Mouse (Mus musculus): ENCODE results near the gene Mrps26. TPM values are rescaled to one million over a fixed set of nuclear protein-coding genes. Genes with fewer than 3 reads are reported as not detected.
"Not testable (repeated sequence)": the region's sequence is repeated elsewhere in the genome, so short reads cannot be mapped to it uniquely, and the experiment has no call there.

Mrps26 gene
- polyA plus RNA-seq, 1 experiment from 2014 or later: 103 TPM

DNA sequence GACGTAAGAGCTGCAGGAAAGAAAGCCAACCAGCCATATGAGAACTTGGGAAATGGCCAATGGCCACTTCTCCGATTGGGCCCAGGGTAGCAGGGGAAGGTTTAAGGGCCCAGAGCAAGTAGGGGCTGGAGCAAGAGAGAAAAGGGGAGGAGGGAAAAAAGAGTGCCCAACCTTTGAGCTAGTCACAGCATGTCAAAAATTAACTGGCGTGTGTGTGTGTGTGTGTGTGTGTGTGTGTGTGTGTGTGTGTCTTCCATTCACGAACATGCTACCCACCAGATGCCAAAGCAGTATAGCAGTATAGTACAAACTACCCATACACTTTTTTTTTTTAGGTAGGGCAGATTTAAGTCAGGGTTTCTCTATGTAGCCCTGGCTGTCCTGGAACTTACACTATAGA is 5.4 kb downstream of the Mrps26 start:
- DNase-seq (ENCODE audit: low spot score): no peak
- 62% methylated on average over 4 of the region's 4 CpGs for WGBS
- Histone ChIP-seq H3K4me1 (replicated peaks; ENCODE audit: insufficient read depth, low read length) (peaks cover 7% of the 10 kb centered on the region; the same call in 1 of the 2 replicates), H3K27ac (no peak overlapping the region), H3K4me3 (replicated peaks; ENCODE audit: low read depth, low read length) (no peak overlapping the region), H3K27me3 (ENCODE audit: insufficient read depth, low read length) (no peaks in the 10 kb centered on the region), H3K9me3 (replicated peaks; ENCODE audit: low read length) (no peaks in the 10 kb centered on the region), H3K36me3 (ENCODE audit: insufficient read depth, low read length) (peaks cover 10% of the 10 kb centered on the region; the same call in 1 of the 2 replicates), H3K4me2 (ENCODE audit: low read length) (no peak overlapping the region), H3K9ac (ENCODE audit: low read depth, low read length) (no peak overlapping the region)
- TF ChIP-seq CTCF (IDR thresholded peaks at IDR 0.05; ENCODE audit: low read depth): no peak
- no peak for ATAC-seq (replicated peaks; ENCODE audit: low FRiP score, low read depth)

DNA sequence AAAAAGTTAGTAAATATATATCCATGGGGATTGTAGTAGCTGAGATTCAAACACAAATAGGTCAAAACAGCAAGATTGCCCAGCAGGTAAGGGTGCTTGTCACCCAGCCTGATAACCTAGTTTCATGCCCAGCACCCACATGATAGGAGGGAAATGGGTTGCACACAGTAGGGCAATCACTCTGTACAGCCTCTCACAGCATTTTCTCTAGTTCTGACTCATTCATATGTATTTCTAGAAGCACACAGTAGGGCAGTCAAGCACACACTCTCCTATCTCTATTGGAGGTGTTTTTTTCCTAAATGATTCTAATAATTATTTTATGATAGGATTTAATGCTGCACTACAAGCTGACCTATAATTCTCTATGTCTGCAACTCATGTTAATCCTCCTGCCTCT is 6.4 kb downstream of the Mrps26 start:
- Histone ChIP-seq H3K4me3 (replicated peaks; ENCODE audit: low read depth, low read length) (no peak overlapping the region), H3K9ac (ENCODE audit: low read depth, low read length) (no peak overlapping the region), H3K27me3 (ENCODE audit: insufficient read depth, low read length) (no peaks in the 10 kb centered on the region), H3K4me2 (ENCODE audit: low read length) (no peak overlapping the region), H3K36me3 (ENCODE audit: insufficient read depth, low read length) (peaks cover 10% of the 10 kb centered on the region; the same call in 1 of the 2 replicates), H3K9me3 (replicated peaks; ENCODE audit: low read length) (no peaks in the 10 kb centered on the region), H3K4me1 (replicated peaks; ENCODE audit: insufficient read depth, low read length) (no peaks in the 10 kb centered on the region), H3K27ac (no peak overlapping the region)
- TF ChIP-seq CTCF (IDR thresholded peaks at IDR 0.05; ENCODE audit: low read depth): no peak
- DNase-seq (ENCODE audit: low spot score): no peak
- no peak for ATAC-seq (replicated peaks; ENCODE audit: low FRiP score, low read depth)

DNA sequence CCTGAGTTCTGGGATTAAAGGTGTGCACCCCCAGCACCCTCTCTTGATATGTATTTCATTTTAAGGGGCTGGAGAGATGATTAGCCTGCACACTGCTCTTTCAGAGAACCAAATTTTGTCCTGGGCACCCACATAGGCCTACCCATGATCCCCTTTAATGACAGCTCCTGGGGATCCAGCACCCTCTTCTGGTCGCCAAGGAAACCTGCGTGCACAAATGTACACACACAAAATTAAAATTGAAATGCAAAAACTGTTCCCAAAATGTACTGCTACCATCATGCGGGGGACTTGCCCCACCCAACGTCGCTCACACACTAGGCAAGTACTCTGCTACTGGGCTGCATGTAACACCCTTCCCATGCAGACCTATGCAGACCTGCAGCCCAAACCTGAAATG is 11.4 kb downstream of the Mrps26 start:
- H3K4me3 ChIP-seq (replicated peaks; ENCODE audit: low read depth, low read length): no peak overlapping the region
- 0 out of 2 replicates have a peak, but pooled peaks cover 6% of the 10 kb centered on the region for H3K4me1 ChIP-seq (replicated peaks; ENCODE audit: insufficient read depth, low read length)
- DNase-seq (ENCODE audit: low spot score): no peak
- ATAC-seq (replicated peaks; ENCODE audit: low FRiP score, low read depth): no peak
- peaks cover 39% of the 10 kb centered on the region for H3K27me3 ChIP-seq (ENCODE audit: insufficient read depth, low read length)
- no peaks in the 10 kb centered on the region for H3K9me3 ChIP-seq (replicated peaks; ENCODE audit: low read length)
- no peaks in the 10 kb centered on the region for H3K36me3 ChIP-seq (ENCODE audit: insufficient read depth, low read length)
- H3K4me2 ChIP-seq (ENCODE audit: low read length): no peak overlapping the region
- H3K27ac ChIP-seq: no peak overlapping the region
- TF ChIP-seq CTCF (IDR thresholded peaks at IDR 0.05; ENCODE audit: low read depth): 0 out of 2 replicates have a peak, but pooled peaks have one; percentile 12
- no peak overlapping the region for H3K9ac ChIP-seq (ENCODE audit: low read depth, low read length)
- 87% methylated on average over 5 of the region's 5 CpGs for WGBS

DNA sequence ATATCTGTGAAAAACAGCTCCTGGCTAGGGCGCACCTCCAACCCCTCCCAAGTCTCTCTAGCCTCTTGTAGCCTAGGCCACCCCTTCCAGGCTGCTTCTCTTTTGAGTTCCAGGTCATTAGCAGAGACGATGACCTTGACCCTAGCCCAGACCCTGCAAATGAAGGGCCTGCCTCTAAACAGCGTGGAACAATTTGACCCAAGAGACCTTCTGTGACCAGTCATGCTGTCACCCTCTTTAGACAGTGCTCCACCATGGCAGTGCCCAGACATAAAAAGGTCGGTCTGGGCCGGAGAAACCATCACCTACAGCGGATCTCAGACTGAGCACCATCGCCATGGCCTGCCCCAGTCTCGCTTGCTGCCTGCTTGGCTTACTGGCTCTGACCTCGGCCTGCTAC is 12.3 kb downstream of the Mrps26 start, which contains the start of gene Oxt:
TSS of gene Oxt (plus strand) at position 301 of the 400 bp plus-strand sequence.
- 0 out of 2 replicates have a peak within 1 kb of the TSS, but pooled peaks have one; percentile 18 for H3K9ac ChIP-seq (ENCODE audit: low read depth, low read length)
- WGBS: 48% methylated on average over 9 of the region's 9 CpGs

DNA sequence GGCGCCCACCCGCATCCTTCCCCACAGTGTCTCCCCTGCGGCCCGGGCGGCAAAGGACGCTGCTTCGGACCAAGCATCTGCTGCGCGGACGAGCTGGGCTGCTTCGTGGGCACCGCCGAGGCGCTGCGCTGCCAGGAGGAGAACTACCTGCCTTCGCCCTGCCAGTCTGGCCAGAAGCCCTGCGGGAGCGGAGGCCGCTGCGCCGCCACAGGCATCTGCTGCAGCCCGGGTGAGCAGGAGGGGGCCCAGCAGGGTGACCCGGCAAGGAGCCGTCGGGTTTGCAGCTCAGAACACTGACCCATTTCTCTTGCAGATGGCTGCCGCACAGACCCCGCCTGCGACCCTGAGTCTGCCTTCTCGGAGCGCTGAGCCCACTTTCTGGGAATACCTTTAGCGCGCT is 13.0 kb downstream of the Mrps26 start:
- H3K27ac ChIP-seq; H3K9me3 ChIP-seq (replicated peaks; ENCODE audit: low read length); H3K36me3 ChIP-seq (ENCODE audit: insufficient read depth, low read length); ATAC-seq (replicated peaks; ENCODE audit: low FRiP score, low read depth); DNase-seq (ENCODE audit: low spot score): not testable (repeated sequence)
- WGBS: 5% methylated on average over 26 of the region's 32 CpGs
- H3K27me3 ChIP-seq (ENCODE audit: insufficient read depth, low read length): peaks cover 48% of the 10 kb centered on the region
- 0 out of 2 replicates have a peak overlapping the region, but pooled peaks have one; percentile 18 for H3K9ac ChIP-seq (ENCODE audit: low read depth, low read length)
- H3K4me2 ChIP-seq (ENCODE audit: low read length): peak overlapping the region; percentile 53
- peak overlapping the region; percentile 28 for H3K4me3 ChIP-seq (replicated peaks; ENCODE audit: low read depth, low read length)
- peaks cover 16% of the 10 kb centered on the region for H3K4me1 ChIP-seq (replicated peaks; ENCODE audit: insufficient read depth, low read length)

More for the DNA sequence above, 12.3 kb downstream of the Mrps26 start, which contains the start of gene Oxt:
- peaks cover 13% of the 10 kb centered on the region for H3K4me1 ChIP-seq (replicated peaks; ENCODE audit: insufficient read depth, low read length)
- no peak for TF ChIP-seq CTCF (IDR thresholded peaks at IDR 0.05; ENCODE audit: low read depth)
- H3K4me3 ChIP-seq (replicated peaks; ENCODE audit: low read depth, low read length): peak within 1 kb of the TSS; percentile 28
- peak within 1 kb of the TSS; percentile 53 for H3K4me2 ChIP-seq (ENCODE audit: low read length)
- no peak within 1 kb of the TSS for H3K27ac ChIP-seq
- DNase-seq (ENCODE audit: low spot score) (no peak), ATAC-seq (replicated peaks; ENCODE audit: low FRiP score, low read depth) (no peak)
- no peaks in the 10 kb centered on the region for H3K9me3 ChIP-seq (replicated peaks; ENCODE audit: low read length)
- peaks cover 46% of the 10 kb centered on the region for H3K27me3 ChIP-seq (ENCODE audit: insufficient read depth, low read length)
- H3K36me3 ChIP-seq (ENCODE audit: insufficient read depth, low read length): no peaks in the 10 kb centered on the region

DNA sequence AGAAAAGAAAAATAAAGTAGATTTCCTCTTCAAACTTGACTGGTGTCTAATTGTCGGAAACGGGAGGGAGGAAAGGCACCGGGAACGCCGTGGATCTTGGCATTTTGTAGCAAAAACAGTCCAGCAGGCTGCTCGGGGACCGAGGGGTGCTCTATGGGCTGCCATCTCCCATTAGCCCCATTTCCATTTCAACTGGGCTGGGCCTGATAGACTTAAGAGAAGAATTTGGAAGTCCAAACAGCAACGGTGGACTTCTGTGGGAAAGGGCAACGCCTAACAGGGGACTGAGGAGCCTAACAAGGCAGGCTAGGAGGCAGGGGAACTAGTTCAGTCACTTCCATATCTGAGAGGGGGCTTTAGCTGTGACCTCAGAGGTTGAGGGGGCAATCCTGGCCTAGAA is 13.5 kb downstream of the Mrps26 start:
- Histone ChIP-seq H3K27me3 (ENCODE audit: insufficient read depth, low read length) (peaks cover 53% of the 10 kb centered on the region), H3K9ac (ENCODE audit: low read depth, low read length) (no peak overlapping the region), H3K27ac (no peak overlapping the region), H3K4me1 (replicated peaks; ENCODE audit: insufficient read depth, low read length) (peaks cover 16% of the 10 kb centered on the region), H3K9me3 (replicated peaks; ENCODE audit: low read length) (no peaks in the 10 kb centered on the region), H3K4me3 (replicated peaks; ENCODE audit: low read depth, low read length) (peak overlapping the region; percentile 28), H3K4me2 (ENCODE audit: low read length) (peak overlapping the region; percentile 53; the same call in 1 of the 2 replicates), H3K36me3 (ENCODE audit: insufficient read depth, low read length) (no peaks in the 10 kb centered on the region)
- no peak for TF ChIP-seq CTCF (IDR thresholded peaks at IDR 0.05; ENCODE audit: low read depth)
- ATAC-seq (replicated peaks; ENCODE audit: low FRiP score, low read depth) (no peak), DNase-seq (ENCODE audit: low spot score) (no peak)
- WGBS: 12% methylated on average over 9 of the region's 9 CpGs

DNA sequence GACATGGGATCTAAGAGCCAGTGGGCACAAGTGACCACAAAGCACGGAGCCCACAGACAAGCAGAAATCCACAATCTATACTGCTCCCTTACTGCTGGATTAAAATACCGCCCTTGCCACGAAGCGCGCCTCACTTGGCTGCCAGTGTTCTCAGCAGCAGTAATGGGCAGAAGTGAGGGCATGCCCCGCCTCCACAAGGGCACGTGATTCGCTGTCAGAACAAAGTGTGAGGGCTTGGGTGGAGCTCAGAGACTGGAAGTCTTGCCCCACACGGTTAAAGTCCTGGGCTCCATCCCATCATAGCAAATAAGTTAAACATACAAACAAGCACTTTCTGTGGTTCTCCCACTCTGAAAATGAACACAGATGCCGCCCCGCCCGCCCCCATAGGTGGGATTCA is 14.1 kb downstream of the Mrps26 start:
- DNase-seq (ENCODE audit: low spot score) (no peak), ATAC-seq (replicated peaks; ENCODE audit: low FRiP score, low read depth) (no peak; the same call in 1 of the 2 replicates)
- Histone ChIP-seq H3K4me1 (replicated peaks; ENCODE audit: insufficient read depth, low read length) (peaks cover 16% of the 10 kb centered on the region), H3K4me2 (ENCODE audit: low read length) (no peak overlapping the region), H3K9me3 (replicated peaks; ENCODE audit: low read length) (no peaks in the 10 kb centered on the region), H3K27me3 (ENCODE audit: insufficient read depth, low read length) (peaks cover 58% of the 10 kb centered on the region), H3K36me3 (ENCODE audit: insufficient read depth, low read length) (no peaks in the 10 kb centered on the region), H3K27ac (no peak overlapping the region), H3K9ac (ENCODE audit: low read depth, low read length) (no peak overlapping the region), H3K4me3 (replicated peaks; ENCODE audit: low read depth, low read length) (no peak overlapping the region)
- TF ChIP-seq CTCF (IDR thresholded peaks at IDR 0.05; ENCODE audit: low read depth): no peak
- WGBS: 5% methylated on average over 12 of the region's 12 CpGs

All from kidney, postnatal 0 days (tissue).